Mouse (Mus musculus) hindbrain, embryonic 14.5 days (tissue): ENCODE measurements around the gene Rabep1. TPM values are rescaled to one million over a fixed set of nuclear protein-coding genes. Genes with fewer than 3 reads are reported as not detected.

Experiments
- ATAC-seq: fragments of 200-750 bp; cut with Nextera tagmentation; 2 replicates; pipeline ENCODE4 v1.8.0; 2017; ENCODE audit warnings: moderate number of reproducible peaks, mild to moderate bottlenecking, moderate TSS enrichment, moderate library complexity; ENCODE audit not compliant: low FRiP score
- DNase-seq: peaks from one replicate; pipeline ENCODE4 v3.0.0-alpha.2; 2015; ENCODE audit warnings: low spot score
- H3K27ac ChIP-seq: fragments of 300-500 bp; sonication (generic); 2 replicates; pipeline ENCODE4 v1.5.1; 2014; ENCODE audit warnings: mild to moderate bottlenecking, moderate library complexity
- H3K27me3 ChIP-seq: fragments of 300-500 bp; sonication (generic); 2 replicates; pipeline ENCODE4 v1.6.1; 2014; ENCODE audit warnings: mild to moderate bottlenecking, low read length, mixed read lengths; ENCODE audit not compliant: control insufficient read depth, insufficient read depth
- H3K36me3 ChIP-seq: fragments of 300-500 bp; sonication (generic); replicated peaks from 2 replicates; pipeline ENCODE4 v1.6.1; 2014; ENCODE audit not compliant: control insufficient read depth, insufficient read depth
- H3K4me1 ChIP-seq: fragments of 300-500 bp; sonication (generic); replicated peaks from 2 replicates; pipeline ENCODE4 v1.6.1; 2014; ENCODE audit warnings: antibody characterized with exemption, low read length, mixed read lengths; ENCODE audit not compliant: control insufficient read depth, insufficient read depth
- H3K4me2 ChIP-seq: fragments of 300-500 bp; sonication (generic); replicated peaks from 2 replicates; pipeline ENCODE4 v1.6.1; 2014; ENCODE audit warnings: mild to moderate bottlenecking, moderate library complexity
- H3K4me3 ChIP-seq: fragments of 300-500 bp; sonication (generic); replicated peaks from 2 replicates; pipeline ENCODE4 v1.5.1; 2014; ENCODE audit warnings: mild to moderate bottlenecking, low read length
- H3K9ac ChIP-seq: fragments of 300-500 bp; sonication (generic); 2 replicates; pipeline ENCODE4 v1.6.1; 2014
- H3K9me3 ChIP-seq: fragments of 300-500 bp; sonication (generic); 2 replicates; pipeline ENCODE4 v1.6.1; 2016; ENCODE audit warnings: low read length; ENCODE audit not compliant: control insufficient read depth
- WGBS: fragments of 180-500 bp; shearing (Covaris S2); extraction: QIAGEN DNeasy Blood & Tissue Kit; methylation state at CpG from one replicate; pipeline ENCODE4 v1.1.7; 2014; 5-methylcytosine and 5-hydroxymethylcytosine counted together
- polyA plus RNA-seq: library from polyadenylated mRNA; unstranded; fragments of >200 nt; fragmentation: Nextera tagmentation; extraction: Ambion mirVana; gene quantifications from 2 replicates; pipeline ENCODE4 v1.2.1, GENCODE M21; 2014

Gene Rabep1
- polyA plus RNA-seq, 1 experiment from 2014 or later, result 77.5 TPM

- 89% methylated on average over 4 of the region's 4 CpGs for WGBS
- DNase-seq, result no peak
These were observed 110.1 kb downstream of the Rabep1 start for GRCm38 (mm10) chr11:70954711-70955110.

GRCm38 (mm10) chr11:70960786-70961554 is 116.4 kb downstream of the Rabep1 start:
- DNase-seq, result no peak
- H3K27me3 ChIP-seq, result no peaks in the 10 kb centered on the region
- no peak overlapping the region for H3K9ac ChIP-seq
- no peaks in the 10 kb centered on the region for H3K9me3 ChIP-seq
- H3K36me3 ChIP-seq, result peaks cover 97% of the 10 kb centered on the region
- H3K27ac ChIP-seq, result no peak overlapping the region
- no peak overlapping the region for H3K4me3 ChIP-seq
- no peaks in the 10 kb centered on the region for H3K4me1 ChIP-seq
- WGBS, result 96% methylated on average over 5 of the region's 5 CpGs
- ATAC-seq, result no peak
- no peak overlapping the region for H3K4me2 ChIP-seq

More at GRCm38 (mm10) chr11:70954711-70955110, 110.1 kb downstream of the Rabep1 start:
- Histone ChIP-seq H3K36me3 (peaks cover 97% of the 10 kb centered on the region), H3K4me1 (no peaks in the 10 kb centered on the region), H3K4me3 (no peak overlapping the region), H3K9ac (no peak overlapping the region), H3K9me3 (no peaks in the 10 kb centered on the region), H3K27me3 (no peaks in the 10 kb centered on the region), H3K27ac (no peak overlapping the region), H3K4me2 (no peak overlapping the region)
- ATAC-seq, result no peak

- H3K27me3 ChIP-seq, result no peaks in the 10 kb centered on the region
- H3K9me3 ChIP-seq, result no peaks in the 10 kb centered on the region
- H3K36me3 ChIP-seq, result peaks cover 77% of the 10 kb centered on the region
- H3K27ac ChIP-seq, result no peak overlapping the region
- no peak overlapping the region for H3K4me3 ChIP-seq
- ATAC-seq, result no peak
- H3K9ac ChIP-seq, result no peak overlapping the region
- DNase-seq, result no peak
- H3K4me1 ChIP-seq, result peaks cover 8% of the 10 kb centered on the region
- H3K4me2 ChIP-seq, result no peak overlapping the region
- 78% methylated on average over 4 of the region's 4 CpGs for WGBS
These were observed 119.8 kb downstream of the Rabep1 start for GRCm38 (mm10) chr11:70964222-70964907.

GRCm38 (mm10) chr11:70969271-70969794 is 124.8 kb downstream of the Rabep1 start:
- WGBS, result under 1% methylated on average over 25 of the region's 25 CpGs
- ATAC-seq, result peak; percentile 7; the same call in 1 of the 2 replicates

GRCm38 (mm10) chr11:70969821-70970559 is 125.4 kb downstream of the Rabep1 start, which contains the start of the genes Nup88 and Rpain:
Gene Nup88, minus strand, starts transcription at chr11:70969973.
Gene Rpain, plus strand, starts transcription at chr11:70970213.
- Histone ChIP-seq H3K27ac (peak within 1 kb of the TSS; percentile 91), H3K9ac (peak within 1 kb of the TSS; percentile 87), H3K27me3 (no peaks in the 10 kb centered on the region), H3K4me1 (peaks cover 12% of the 10 kb centered on the region), H3K4me3 (peak within 1 kb of the TSS; percentile 80), H3K4me2 (peak within 1 kb of the TSS; percentile 87), H3K36me3 (peaks cover 42% of the 10 kb centered on the region), H3K9me3 (no peaks in the 10 kb centered on the region)
- peak; percentile 98 for ATAC-seq
- 0% methylated on average over 43 of the region's 43 CpGs for WGBS
- DNase-seq, result peak; percentile 94

More at GRCm38 (mm10) chr11:70969271-70969794, 124.8 kb downstream of the Rabep1 start:
- Histone ChIP-seq H3K36me3 (peaks cover 42% of the 10 kb centered on the region), H3K4me2 (peak overlapping the region; percentile 87), H3K9ac (peak overlapping the region; percentile 87), H3K4me3 (peak overlapping the region; percentile 80), H3K27ac (peak overlapping the region; percentile 91), H3K4me1 (peaks cover 12% of the 10 kb centered on the region), H3K27me3 (no peaks in the 10 kb centered on the region), H3K9me3 (no peaks in the 10 kb centered on the region)
- DNase-seq, result peak; percentile 29

GRCm38 (mm10) chr11:70970560-70971540 is 126.3 kb downstream of the Rabep1 start:
- WGBS, result 17% methylated on average over 24 of the region's 24 CpGs
- peak; percentile 44; the same call in 1 of the 2 replicates for ATAC-seq
- H3K36me3 ChIP-seq, result peaks cover 42% of the 10 kb centered on the region
- H3K4me2 ChIP-seq, result peak overlapping the region; percentile 83
- DNase-seq, result peak; percentile 36
- peak overlapping the region; percentile 80 for H3K4me3 ChIP-seq
- no peaks in the 10 kb centered on the region for H3K9me3 ChIP-seq
- H3K4me1 ChIP-seq, result peaks cover 12% of the 10 kb centered on the region
- peak overlapping the region; percentile 87 for H3K27ac ChIP-seq
- H3K9ac ChIP-seq, result peak overlapping the region; percentile 87
- H3K27me3 ChIP-seq, result no peaks in the 10 kb centered on the region

- WGBS, result 67% methylated on average over 1 of the region's 1 CpGs
- Histone ChIP-seq H3K4me1 (peaks cover 12% of the 10 kb centered on the region), H3K4me2 (no peak overlapping the region), H3K9me3 (no peaks in the 10 kb centered on the region), H3K9ac (no peak overlapping the region), H3K36me3 (peaks cover 48% of the 10 kb centered on the region), H3K4me3 (no peak overlapping the region), H3K27me3 (no peaks in the 10 kb centered on the region), H3K27ac (no peak overlapping the region)
- ATAC-seq (no peak), DNase-seq (no peak)
These were observed 128.0 kb downstream of the Rabep1 start for GRCm38 (mm10) chr11:70972586-70972985.

GRCm38 (mm10) chr11:70973947-70974346 is 129.4 kb downstream of the Rabep1 start:
- DNase-seq, result no peak
- Histone ChIP-seq H3K4me2 (no peak overlapping the region), H3K27me3 (no peaks in the 10 kb centered on the region), H3K9ac (no peak overlapping the region), H3K36me3 (peaks cover 60% of the 10 kb centered on the region), H3K27ac (no peak overlapping the region), H3K9me3 (no peaks in the 10 kb centered on the region), H3K4me3 (no peak overlapping the region), H3K4me1 (peaks cover 4% of the 10 kb centered on the region; the same call in 1 of the 2 replicates)
- no peak for ATAC-seq
- WGBS, result 80% methylated on average over 4 of the region's 4 CpGs
